Mouse (Mus musculus): ENCODE measurements around the gene Prkch.

DNA sequence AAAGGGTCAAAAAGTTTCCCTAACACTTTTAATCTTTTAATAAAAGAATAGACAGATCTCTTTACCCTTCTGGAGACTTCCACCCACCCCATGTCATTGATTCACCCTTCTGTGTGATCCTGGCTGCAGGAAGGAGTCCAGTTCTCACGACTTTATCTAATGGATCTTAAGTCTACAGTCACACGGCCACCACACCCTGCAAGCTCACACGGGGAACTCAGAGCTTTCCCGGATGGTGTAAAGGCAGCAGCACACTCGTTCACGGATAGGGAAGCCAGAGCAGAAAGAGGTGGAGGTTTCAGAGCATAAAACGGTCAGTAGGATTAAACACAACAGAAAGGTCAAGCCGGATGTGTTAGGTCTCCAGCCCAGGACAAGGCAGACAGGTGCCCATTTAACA, 36.3 kb upstream of the Prkch start:
- no peak for TF ChIP-seq MYOD1 (IDR thresholded peaks at IDR 0.05; ENCODE audit: control insufficient read depth, insufficient read length, low read depth)
- no peak for TF ChIP-seq MYOG (IDR thresholded peaks at IDR 0.05; ENCODE audit: control insufficient read depth, extremely low read depth, insufficient read length)
- TF ChIP-seq CTCF (IDR thresholded peaks at IDR 0.05; ENCODE audit: control insufficient read depth, insufficient read depth, insufficient read length): no peak
